Mouse (Mus musculus) myocyte (in vitro differentiated cells): ENCODE data around the gene Ncoa1.

Experiments
- CEBPB ChIP-seq: IDR thresholded peaks from 2 replicates; pipeline ENCODE4 v1.6.1; 2011; ENCODE audit warnings: mild to moderate bottlenecking, moderate library complexity; ENCODE audit not compliant: poor library complexity, insufficient read depth, severe bottlenecking
- MAX ChIP-seq: IDR thresholded peaks from one replicate; pipeline ENCODE4 v1.6.1; 2011; ENCODE audit warnings: low read depth, mild to moderate bottlenecking, control low read depth
- MYOD1 ChIP-seq, 3 experiments: IDR thresholded peaks; one replicate each; pipeline ENCODE4 v1.6.1; 2011; ENCODE audit warnings: control low read depth in 2 of 3, low read depth in 2 of 3, mild to moderate bottlenecking in 2 of 3, moderate library complexity in 1 of 3; ENCODE audit not compliant: insufficient read length in 2 of 3, control insufficient read depth in 1 of 3
- POLR2A ChIP-seq: IDR thresholded peaks from one replicate; pipeline ENCODE4 v1.6.1; 2011; ENCODE audit warnings: low read depth, mild to moderate bottlenecking, control low read depth, moderate library complexity; ENCODE audit not compliant: insufficient read length
- POLR2AphosphoS2 ChIP-seq: IDR thresholded peaks from one replicate; pipeline ENCODE4 v1.6.1; 2011; ENCODE audit warnings: low read depth, control low read depth; ENCODE audit not compliant: insufficient read length
- USF1 ChIP-seq: IDR thresholded peaks from one replicate; pipeline ENCODE4 v1.6.1; 2011; ENCODE audit warnings: low read depth, mild to moderate bottlenecking, control low read depth, moderate library complexity

DNA sequence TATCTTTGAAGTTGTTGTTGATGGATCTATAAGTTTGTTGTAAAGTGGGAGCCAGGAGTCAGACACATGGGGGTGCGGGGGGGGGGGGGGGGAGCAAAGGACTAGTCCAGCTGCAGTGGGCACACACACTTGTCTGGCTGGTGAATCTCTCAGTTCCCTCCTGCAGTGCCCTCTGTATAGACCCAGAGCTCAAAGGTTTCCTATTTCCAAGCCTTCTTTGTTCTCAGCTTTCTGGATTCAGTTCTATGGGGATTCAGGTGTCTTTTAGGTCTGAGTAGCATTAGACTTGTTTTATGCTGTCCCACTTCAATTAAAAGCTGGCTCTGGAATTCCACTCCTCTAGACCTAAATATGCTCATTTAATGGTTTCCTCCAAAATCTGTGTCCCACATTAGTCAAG is 117.5 kb downstream of the Ncoa1 start:
- TF ChIP-seq MAX, result no peak
- TF ChIP-seq CEBPB, result no peak
- no peak for TF ChIP-seq POLR2A
- no peak for TF ChIP-seq POLR2AphosphoS2
- TF ChIP-seq MYOD1 (IDR thresholded peaks at IDR 0.05; ENCODE audit: control insufficient read depth in 1 of 3, insufficient read length in 2 of 3, low read depth in 2 of 3), result no peak
- no peak for TF ChIP-seq USF1
